Mouse (Mus musculus) embryonic fibroblast, embryonic 13.5 days (primary cell): ENCODE results near the gene Batf2.

ENCODE experiments used
- CTCF ChIP-seq: IDR thresholded peaks from 2 replicates; pipeline ENCODE4 v1.5.1; 2011; ENCODE audit warnings: mild to moderate bottlenecking, control low read depth, low read length, moderate library complexity, borderline replicate concordance; ENCODE audit not compliant: insufficient read depth
- POLR2A ChIP-seq: IDR thresholded peaks from 2 replicates; pipeline ENCODE4 v1.6.1; 2011; ENCODE audit warnings: low read depth, mild to moderate bottlenecking, control low read depth, low read length, moderate library complexity

DNA sequence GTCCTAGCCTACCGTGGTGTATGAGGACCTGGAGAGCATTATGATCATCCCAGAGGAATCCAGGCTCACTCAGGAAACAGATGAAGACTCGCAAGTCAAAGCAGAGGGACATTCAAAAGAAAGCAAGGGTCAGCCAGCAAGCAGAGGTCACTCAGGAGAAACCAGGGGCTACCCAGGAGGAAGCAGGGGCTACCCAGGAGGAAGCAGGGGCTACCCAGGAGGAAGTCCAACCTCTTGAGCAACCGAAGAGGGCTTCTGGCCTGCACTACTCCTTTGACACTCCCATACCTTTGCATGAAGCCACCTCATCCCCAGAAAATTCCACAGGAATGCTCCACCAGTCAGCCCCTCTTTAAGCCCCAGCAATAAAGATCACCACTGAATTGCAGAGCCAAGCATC lies 42.9 kb upstream of the Batf2 start:
- TF ChIP-seq CTCF (no peak), POLR2A (no peak)
